Mouse (Mus musculus) cerebellum, adult 2 months (tissue): ENCODE measurements around the gene Cul7.

Experiments
- CTCF ChIP-seq: fragments of 200-500 bp; IDR thresholded peaks from 2 replicates; pipeline ENCODE4 v1.5.1; 2011; ENCODE audit warnings: low read depth, mild to moderate bottlenecking, control low read depth, low read length, moderate library complexity, borderline replicate concordance; ENCODE audit not compliant: insufficient read depth
- POLR2A ChIP-seq: fragments of 200-500 bp; IDR thresholded peaks from 2 replicates; pipeline ENCODE4 v1.6.1; 2011; ENCODE audit warnings: low read length, control low read depth, borderline replicate concordance; ENCODE audit not compliant: insufficient read depth

DNA sequence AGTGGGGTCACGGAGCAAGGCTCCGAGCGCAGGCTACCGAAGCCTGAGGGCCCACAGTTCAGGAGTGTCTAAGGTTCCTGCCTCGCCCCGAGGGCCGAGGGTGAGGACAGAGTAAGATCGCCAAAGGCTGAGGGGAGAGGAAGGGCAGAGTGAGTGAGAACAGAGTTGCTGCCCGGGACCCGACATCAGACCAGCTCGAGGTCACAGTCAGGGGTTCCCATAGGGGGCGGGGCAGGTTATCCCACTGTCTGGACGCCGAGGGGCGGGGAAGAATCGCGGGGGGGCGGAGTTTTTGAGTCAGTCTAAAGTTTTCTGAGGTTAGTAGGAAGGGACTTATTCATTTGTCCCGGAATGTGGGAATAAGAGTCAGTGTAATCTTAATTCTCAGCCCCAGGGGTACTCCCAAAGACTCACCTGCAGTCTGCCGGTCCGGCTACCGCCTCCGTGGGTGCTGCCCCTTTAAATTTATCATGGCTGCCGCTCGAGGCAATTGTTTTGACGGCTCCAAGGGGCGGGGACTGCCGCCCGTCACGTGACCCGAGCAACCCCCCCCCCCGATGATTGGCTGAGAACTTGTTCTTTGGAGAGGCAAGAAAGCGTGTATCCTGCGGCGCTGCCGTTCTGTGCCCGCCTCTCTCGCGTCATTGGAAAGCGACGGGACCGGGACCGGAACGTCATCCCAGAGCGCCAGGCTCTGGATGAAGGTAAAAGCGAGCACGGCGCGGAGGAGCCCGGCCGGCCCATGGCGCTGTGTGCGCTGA is 4.4 kb upstream of the Cul7 start, which contains the start of the genes Klc4 and Mrpl2:
- no peak for TF ChIP-seq CTCF
- peak; percentile 96 for TF ChIP-seq POLR2A
